Mouse (Mus musculus) lung, postnatal 14 days (tissue): ENCODE measurements around the gene Gpr55.

Experiments
- DNase-seq: peaks from one replicate; pipeline ENCODE4 v3.0.0; 2021

The Gpr55 gene

GRCm38 (mm10) chr1:85913078-85913755 lies 47.6 kb downstream of the Gpr55 start:
- DNase-seq = no peak

- peak; percentile 17 for DNase-seq
Measured at GRCm38 (mm10) chr1:85908754-85909590, 51.8 kb downstream of the Gpr55 start.

GRCm38 (mm10) chr1:85906892-85907291 lies 53.9 kb downstream of the Gpr55 start:
- no peak for DNase-seq

- peak; percentile 32 for DNase-seq
Measured at GRCm38 (mm10) chr1:85902108-85902561, 58.7 kb downstream of the Gpr55 start.

DNA sequence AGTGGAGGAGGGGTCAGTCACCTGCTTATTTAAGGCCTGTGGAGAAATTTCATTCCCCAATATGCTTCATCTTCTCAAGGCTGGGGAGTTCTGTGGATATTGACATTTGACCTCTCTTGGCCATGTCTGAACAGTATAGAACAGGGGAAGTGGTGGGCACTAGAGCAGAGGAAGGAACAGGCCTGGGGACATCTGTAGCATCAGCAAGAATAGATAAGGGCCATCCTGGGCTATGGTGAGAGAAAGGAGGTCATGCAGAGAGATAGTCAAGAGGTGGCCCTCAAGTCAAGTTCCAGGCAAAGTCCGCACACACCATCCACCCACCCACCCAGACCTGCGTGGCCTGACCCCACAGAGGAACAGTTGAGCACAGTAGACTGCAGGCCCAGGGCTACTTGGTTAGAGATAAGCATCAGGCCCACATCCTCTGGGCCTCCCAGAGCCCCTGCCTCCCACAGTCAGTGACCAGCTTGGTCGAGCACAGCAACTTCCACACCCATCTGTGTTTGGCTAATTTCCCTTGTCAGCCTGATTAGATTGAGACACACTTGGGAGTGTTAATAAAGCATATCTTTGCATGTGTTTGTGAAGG lies 59.2 kb downstream of the Gpr55 start:
- DNase-seq = no peak

GRCm38 (mm10) chr1:85900521-85901333 lies 60.1 kb downstream of the Gpr55 start:
- no peak for DNase-seq

DNA sequence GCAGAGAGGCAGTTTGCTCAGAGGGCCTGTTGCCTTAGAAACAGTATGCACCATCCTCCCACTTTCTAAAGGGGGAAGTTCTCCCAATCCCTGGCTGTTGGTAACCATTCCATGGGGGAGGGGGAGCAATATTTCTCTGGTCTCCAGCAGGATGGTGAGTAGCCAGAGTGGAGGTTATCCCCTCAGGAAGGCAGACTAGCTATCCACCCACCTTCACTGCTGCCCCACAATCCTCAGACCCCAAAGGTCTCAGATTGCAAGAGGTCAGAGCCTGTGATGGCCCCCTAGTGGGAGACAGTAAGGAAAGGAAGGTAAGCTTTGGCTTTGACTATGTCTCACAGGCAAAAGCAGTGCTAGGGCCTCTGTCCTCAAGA lies 61.4 kb downstream of the Gpr55 start:
- no peak for DNase-seq

GRCm38 (mm10) chr1:85898761-85899387 lies 61.9 kb downstream of the Gpr55 start:
- DNase-seq = no peak

DNA sequence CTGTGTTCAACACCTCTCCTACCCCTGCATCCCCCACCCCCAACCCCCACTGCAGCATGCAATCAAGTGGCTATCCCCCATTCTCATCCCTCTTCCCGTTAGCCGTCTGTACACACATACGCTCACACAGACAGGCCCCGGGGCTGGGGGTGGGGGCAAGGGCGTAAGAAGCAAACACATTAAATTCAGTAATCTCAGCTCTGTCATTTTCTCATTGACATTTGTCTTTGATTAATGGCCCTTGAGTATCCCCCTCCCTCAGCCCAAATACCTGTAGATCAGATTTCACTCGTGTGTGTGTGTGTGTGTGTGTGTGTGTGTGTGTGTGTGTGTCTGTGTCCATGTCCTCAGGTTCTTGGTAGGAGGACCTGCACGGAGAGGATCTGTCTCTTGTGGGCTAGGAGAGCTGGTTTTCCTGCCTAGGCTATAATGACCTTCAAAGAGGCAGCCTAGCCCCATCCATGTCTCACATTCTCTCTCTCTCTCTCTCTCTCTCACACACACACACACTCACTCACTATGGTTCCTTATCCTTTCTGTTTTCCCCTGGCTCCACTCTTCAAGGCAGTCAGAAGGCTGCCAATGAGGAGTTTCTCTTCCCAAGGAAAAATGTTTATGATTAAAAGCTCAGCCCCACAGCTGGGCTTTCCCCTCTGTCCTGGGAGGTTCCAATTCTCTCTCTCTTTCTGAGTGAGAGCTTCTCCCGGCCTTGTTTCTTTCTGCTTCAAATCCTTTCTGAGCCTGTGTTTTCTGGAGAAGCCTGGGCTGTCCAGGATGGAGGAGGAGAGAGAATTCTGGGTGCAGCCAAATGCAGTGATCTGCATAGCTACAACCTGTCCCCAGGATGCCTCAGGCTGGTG lies 62.7 kb downstream of the Gpr55 start:
- DNase-seq = no peak

GRCm38 (mm10) chr1:85896781-85897700 lies 63.8 kb downstream of the Gpr55 start:
- peak; percentile 33 for DNase-seq

DNA sequence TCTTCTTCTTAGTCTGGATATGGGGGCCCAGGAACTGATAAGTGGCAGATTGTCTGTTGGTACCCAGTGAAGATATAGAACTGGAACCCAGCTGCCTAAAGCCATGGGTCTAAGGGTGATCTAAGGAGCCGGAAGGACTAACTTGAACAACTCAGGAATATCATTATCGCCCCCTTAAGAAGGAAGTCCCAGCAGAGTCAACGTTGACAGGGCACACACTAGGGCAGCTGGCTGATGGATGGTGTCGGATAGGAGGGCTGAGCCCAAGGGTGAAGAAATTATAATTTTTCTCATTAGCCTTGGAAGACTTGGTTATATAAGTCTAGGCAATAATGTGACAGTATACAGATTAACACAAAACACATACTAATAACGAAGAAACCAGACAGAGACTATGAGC lies 64.7 kb downstream of the Gpr55 start:
- no peak for DNase-seq

GRCm38 (mm10) chr1:85895391-85895837 lies 65.4 kb downstream of the Gpr55 start:
- DNase-seq = peak; percentile 68

DNA sequence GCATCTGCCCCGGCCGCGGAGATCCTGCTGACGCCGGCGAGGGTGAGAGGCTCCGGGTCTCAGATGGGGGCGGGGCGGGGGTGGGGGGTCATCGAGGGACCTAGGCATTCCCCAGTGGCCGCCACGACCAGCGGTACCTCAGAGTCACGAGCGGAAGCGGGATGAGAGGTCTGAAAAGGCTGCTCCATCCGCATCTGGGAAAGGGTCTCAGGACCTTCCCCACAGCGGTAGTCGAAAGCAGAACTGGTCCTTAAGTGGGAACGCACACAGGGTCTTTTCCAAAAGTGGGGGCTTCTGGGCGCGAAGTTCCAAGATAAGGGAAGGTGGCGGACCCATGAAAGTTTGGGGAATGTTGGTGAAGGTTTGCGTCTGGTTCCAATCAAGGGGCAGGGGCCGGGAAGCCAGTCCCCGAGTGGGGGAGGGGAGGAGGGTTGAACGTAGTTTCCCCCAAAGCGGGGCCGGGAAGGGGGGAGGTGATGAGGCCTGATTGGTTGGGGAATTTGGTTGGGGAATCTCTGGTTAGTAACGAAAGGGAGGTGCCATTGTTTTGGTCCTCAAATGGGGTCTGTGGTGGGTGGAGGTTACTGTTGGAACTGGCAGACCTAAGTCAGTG lies 66.0 kb downstream of the Gpr55 start:
- DNase-seq = peak; percentile 48

- peak; percentile 92 for DNase-seq
Measured at GRCm38 (mm10) chr1:85894231-85894747, 66.5 kb downstream of the Gpr55 start, which contains the start of gene Itm2c. Gene Itm2c, plus strand, starts transcription at chr1:85894281.
